Mouse (Mus musculus) cortical plate, adult 2 months (tissue): Measurements from ENCODE around the gene Zcchc2.

Source experiments
- CTCF ChIP-seq: fragments of 200-500 bp; IDR thresholded peaks from 2 replicates; pipeline ENCODE4 v1.5.1; 2011; ENCODE audit warnings: mild to moderate bottlenecking, control low read depth, low read length; ENCODE audit not compliant: insufficient read depth; ENCODE audit errors: extremely low read depth
- POLR2A ChIP-seq: fragments of 200-500 bp; IDR thresholded peaks from 2 replicates; pipeline ENCODE4 v1.6.1; 2011; ENCODE audit warnings: mild to moderate bottlenecking, low read length, control low read depth; ENCODE audit not compliant: insufficient read depth; ENCODE audit errors: extremely low read depth

GRCm38 (mm10) chr1:105988171-105988570 is 2.0 kb upstream of the Zcchc2 start:
- TF ChIP-seq CTCF (no peak), POLR2A (no peak)
